Mouse (Mus musculus) G1E (cell line): ENCODE data around the gene Maco1. TPM values are rescaled to one million over a fixed set of nuclear protein-coding genes. Genes with fewer than 3 reads are reported as not detected.

ENCODE experiments used
- ATAC-seq: 2 replicates; pipeline ENCODE4 v1.8.0; 2016; ENCODE audit warnings: mild to moderate bottlenecking; ENCODE audit not compliant: insufficient number of reproducible peaks, poor library complexity, low FRiP score, severe bottlenecking; ENCODE audit errors: extremely low read depth
- DNase-seq: peaks from one replicate; pipeline ENCODE4 v3.0.0; 2012; ENCODE audit warnings: low spot score
- H3K27me3 ChIP-seq: 2 replicates; pipeline ENCODE4 v1.6.1; 2012; ENCODE audit warnings: mild to moderate bottlenecking, low read length, inconsistent platforms; ENCODE audit not compliant: insufficient read depth
- H3K36me3 ChIP-seq: replicated peaks from 2 replicates; pipeline ENCODE3; 2012; ENCODE audit warnings: mild to moderate bottlenecking, inconsistent platforms
- H3K4me1 ChIP-seq: 2 replicates; pipeline ENCODE4 v1.6.1; 2012; ENCODE audit warnings: low read depth, low read length, inconsistent platforms, mixed read lengths; ENCODE audit not compliant: insufficient read depth
- H3K4me3 ChIP-seq: 2 replicates; pipeline ENCODE4 v1.5.1; 2012; ENCODE audit warnings: low read depth, mild to moderate bottlenecking, inconsistent platforms, low read length, moderate library complexity, mixed read lengths
- H3K9me3 ChIP-seq: replicated peaks from 2 replicates; pipeline ENCODE4 v1.6.1; 2012; ENCODE audit warnings: inconsistent platforms
- CTCF ChIP-seq: IDR thresholded peaks from 2 replicates; pipeline ENCODE4 v1.5.1; 2012; ENCODE audit warnings: low read depth, low read length, inconsistent platforms, mixed read lengths
- GATA1 ChIP-seq: IDR thresholded peaks from 2 replicates; pipeline ENCODE4 v1.6.1; 2012; ENCODE audit warnings: borderline replicate concordance, low read length, inconsistent platforms, mixed read lengths
- GATA2 ChIP-seq: IDR thresholded peaks from 2 replicates; pipeline ENCODE4 v1.6.1; 2012; ENCODE audit warnings: low read depth, low read length, inconsistent platforms, borderline replicate concordance
- POLR2AphosphoS5 ChIP-seq: IDR thresholded peaks from 2 replicates; pipeline ENCODE4 v1.6.1; 2012; ENCODE audit warnings: low read depth, low read length, inconsistent platforms; ENCODE audit not compliant: insufficient replicate concordance
- TAL1 ChIP-seq: conservative IDR thresholded peaks from 2 replicates; pipeline ENCODE4 v1.6.1; 2012; ENCODE audit warnings: low read depth, low read length, inconsistent platforms, mixed read lengths
- polyA plus RNA-seq: library from polyadenylated mRNA; stranded (reverse); fragments of >175 nt; gene quantifications from 2 replicates; pipeline ENCODE4 v1.2.3, GENCODE M21; 2012
- total RNA-seq, 2 experiments: library from RNA; stranded (forward) in 1 of 2; stranded (reverse) in 1 of 2; fragments of 200-1000 nt in 1 of 2; fragments of >200 nt in 1 of 2; fragmentation: Nextera tagmentation in 1 of 2; gene quantifications; 2 replicates each; pipeline ENCODE4 v1.2.3; 2014 to 2017

The Maco1 gene
- total and polyA plus RNA-seq, 3 experiments = 11.3 to 74.9 (median 49.3) TPM

GRCm38 (mm10) chr4:134760281-134760680, 92.9 kb downstream of the Maco1 start:
- ATAC-seq = no peak
- peaks cover 90% of the 10 kb centered on the region for H3K4me1 ChIP-seq
- DNase-seq = no peak
- peaks cover 90% of the 10 kb centered on the region for H3K36me3 ChIP-seq
- H3K4me3 ChIP-seq = peak overlapping the region; percentile 20; the same call in 1 of the 2 replicates
- TF ChIP-seq TAL1 (no peak), GATA2 (no peak), POLR2AphosphoS5 (no peak), GATA1 (no peak), CTCF (no peak)
- H3K27me3 ChIP-seq = no peaks in the 10 kb centered on the region
- H3K9me3 ChIP-seq = no peaks in the 10 kb centered on the region

- H3K36me3 ChIP-seq = peaks cover 91% of the 10 kb centered on the region
- no peak for ATAC-seq
These were observed 93.6 kb downstream of the Maco1 start for GRCm38 (mm10) chr4:134759564-134759963.

GRCm38 (mm10) chr4:134758922-134759321, 94.2 kb downstream of the Maco1 start:
- H3K4me1 ChIP-seq = peaks cover 90% of the 10 kb centered on the region
- DNase-seq (no peak), ATAC-seq (no peak)
- peaks cover 92% of the 10 kb centered on the region for H3K36me3 ChIP-seq
- TF ChIP-seq CTCF = no peak
- H3K4me3 ChIP-seq = peak overlapping the region; percentile 8; the same call in 1 of the 2 replicates
- no peaks in the 10 kb centered on the region for H3K9me3 ChIP-seq
- H3K27me3 ChIP-seq = no peaks in the 10 kb centered on the region

More at GRCm38 (mm10) chr4:134759564-134759963, 93.6 kb downstream of the Maco1 start:
- Histone ChIP-seq H3K4me1 (peaks cover 90% of the 10 kb centered on the region), H3K27me3 (no peaks in the 10 kb centered on the region), H3K9me3 (no peaks in the 10 kb centered on the region), H3K4me3 (peak overlapping the region; percentile 20; the same call in 1 of the 2 replicates)
- TF ChIP-seq POLR2AphosphoS5 (no peak), CTCF (no peak), TAL1 (no peak), GATA2 (no peak), GATA1 (no peak)
- DNase-seq = peak; percentile 70

GRCm38 (mm10) chr4:134758367-134758766, 94.8 kb downstream of the Maco1 start:
- TF ChIP-seq POLR2AphosphoS5 = no peak
- TF ChIP-seq CTCF = no peak
- TF ChIP-seq TAL1 = no peak
- no peak for TF ChIP-seq GATA2
- no peak for TF ChIP-seq GATA1
- H3K4me1 ChIP-seq = peaks cover 90% of the 10 kb centered on the region
- no peak overlapping the region for H3K4me3 ChIP-seq
- no peaks in the 10 kb centered on the region for H3K27me3 ChIP-seq
- H3K9me3 ChIP-seq = no peaks in the 10 kb centered on the region
- DNase-seq = no peak
- no peak for ATAC-seq
- peaks cover 93% of the 10 kb centered on the region for H3K36me3 ChIP-seq

- TF ChIP-seq TAL1 = no peak
- TF ChIP-seq POLR2AphosphoS5 = no peak
- TF ChIP-seq CTCF = no peak
- TF ChIP-seq GATA2 = no peak
- TF ChIP-seq GATA1 = no peak
These were observed 96.2 kb downstream of the Maco1 start for GRCm38 (mm10) chr4:134756953-134757352.

GRCm38 (mm10) chr4:134754941-134755340, 98.2 kb downstream of the Maco1 start:
- Histone ChIP-seq H3K4me1 (peaks cover 92% of the 10 kb centered on the region), H3K27me3 (no peaks in the 10 kb centered on the region), H3K9me3 (no peaks in the 10 kb centered on the region), H3K36me3 (peaks cover 96% of the 10 kb centered on the region), H3K4me3 (no peak overlapping the region)
- ATAC-seq (no peak), DNase-seq (no peak)
- TF ChIP-seq CTCF (no peak), TAL1 (no peak), GATA2 (no peak), POLR2AphosphoS5 (no peak), GATA1 (no peak)

More at GRCm38 (mm10) chr4:134756953-134757352, 96.2 kb downstream of the Maco1 start:
- no peak for ATAC-seq
- Histone ChIP-seq H3K4me1 (peaks cover 91% of the 10 kb centered on the region), H3K4me3 (no peak overlapping the region), H3K9me3 (no peaks in the 10 kb centered on the region), H3K27me3 (no peaks in the 10 kb centered on the region), H3K36me3 (peaks cover 95% of the 10 kb centered on the region)
- DNase-seq = no peak

GRCm38 (mm10) chr4:134754371-134754770, 98.8 kb downstream of the Maco1 start:
- Histone ChIP-seq H3K4me1 (peaks cover 92% of the 10 kb centered on the region), H3K36me3 (peaks cover 96% of the 10 kb centered on the region), H3K9me3 (no peaks in the 10 kb centered on the region), H3K4me3 (no peak overlapping the region; the same call in 1 of the 2 replicates), H3K27me3 (no peaks in the 10 kb centered on the region)
- DNase-seq (no peak), ATAC-seq (no peak)
- TF ChIP-seq GATA2 (no peak), POLR2AphosphoS5 (no peak), GATA1 (no peak), TAL1 (no peak), CTCF (no peak)
